29 mouse cellular contexts compared by ENCODE assay signal in the genomic region with DNA sequence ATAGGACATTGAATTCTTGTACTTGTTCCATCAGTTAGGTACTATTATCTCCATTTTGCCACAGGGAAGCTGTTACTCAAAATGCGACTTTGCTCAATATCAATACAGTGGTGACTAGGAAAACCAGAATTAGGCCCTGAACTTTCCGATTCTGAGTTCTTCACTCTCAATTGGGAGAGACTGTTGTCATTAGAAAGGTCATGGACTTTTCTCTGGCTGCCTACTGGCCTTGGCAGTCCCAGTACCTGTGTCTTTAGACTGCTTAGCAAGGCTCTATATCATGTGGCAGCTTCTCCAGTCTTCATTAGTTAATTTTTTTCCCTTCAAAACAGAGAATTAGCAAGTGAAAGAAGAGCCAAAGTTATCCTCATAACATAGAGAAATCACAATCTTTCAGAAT.
"Had no signal": no experiment of that assay in that cellular context is flagged by ENCODE, and none has a peak within 500 bp of the region (broad histone marks: within the 10 kb centered on the region; RNA-seq: fewer than 3 reads in every experiment).

No protein-coding gene starts in this region.

- H3K27ac ChIP-seq: left cerebral cortex, adult 2 months; limb, embryonic 10.5 days; limb, embryonic 12.5 days; limb, embryonic 13.5 days; limb, embryonic 15.5 days; liver, embryonic 12.5 days; liver, embryonic 13.5 days; liver, embryonic 14.5 days; liver, embryonic 15.5 days; lung, embryonic 15.5 days; macrophage; midbrain, embryonic 10.5 days; midbrain, embryonic 12.5 days; midbrain, embryonic 13.5 days; midbrain, embryonic 15.5 days; neural tube, embryonic 12.5 days had no signal

- DNase-seq: left cerebral cortex, postnatal 4 days; liver; liver, embryonic 13.5 days; liver, postnatal 0 days; lung, adult 18-20 months; lung, adult 2 months; lung, embryonic 14.5 days; lung, postnatal 10 days; lung, postnatal 14 days; lung, postnatal 36 days; lung, postnatal 4 days; midbrain, embryonic 14.5 days had no signal

- H3K9ac ChIP-seq: limb, embryonic 12.5 days; limb, embryonic 13.5 days; limb, embryonic 15.5 days; liver, embryonic 12.5 days; liver, embryonic 13.5 days; liver, embryonic 14.5 days; liver, embryonic 15.5 days; liver, postnatal 0 days; lung, embryonic 14.5 days; lung, embryonic 15.5 days; midbrain, embryonic 12.5 days; midbrain, embryonic 13.5 days; midbrain, embryonic 15.5 days; neural tube, embryonic 12.5 days had no signal

- H3K4me3 ChIP-seq: left cerebral cortex, adult 2 months; limb, embryonic 10.5 days; limb, embryonic 12.5 days; limb, embryonic 13.5 days; limb, embryonic 15.5 days; liver, embryonic 12.5 days; liver, embryonic 13.5 days; liver, embryonic 15.5 days; lung, embryonic 15.5 days; megakaryocyte, embryonic 14.5 days; midbrain, embryonic 10.5 days; midbrain, embryonic 12.5 days; midbrain, embryonic 13.5 days; midbrain, embryonic 15.5 days; myocyte; neural tube, embryonic 12.5 days had no signal

- H3K27me3 ChIP-seq: limb, embryonic 12.5 days; limb, embryonic 13.5 days; limb, embryonic 15.5 days; liver, embryonic 12.5 days; liver, embryonic 13.5 days; liver, embryonic 15.5 days; lung, embryonic 15.5 days; midbrain, embryonic 12.5 days; midbrain, embryonic 13.5 days; midbrain, embryonic 15.5 days; neural tube, embryonic 12.5 days had no signal

- H3K4me2 ChIP-seq: limb, embryonic 12.5 days; limb, embryonic 13.5 days; limb, embryonic 15.5 days; liver, embryonic 12.5 days; liver, embryonic 13.5 days; liver, embryonic 15.5 days; lung, embryonic 14.5 days; lung, embryonic 15.5 days; midbrain, embryonic 12.5 days; midbrain, embryonic 13.5 days; midbrain, embryonic 15.5 days; neural tube, embryonic 12.5 days had no signal

- ATAC-seq: liver, embryonic 12.5 days; liver, postnatal 0 days; midbrain, embryonic 13.5 days; midbrain, embryonic 15.5 days had no signal

- H3K4me1 ChIP-seq: limb, embryonic 10.5 days; limb, embryonic 12.5 days; limb, embryonic 13.5 days; limb, embryonic 15.5 days; liver, embryonic 12.5 days; liver, embryonic 13.5 days; liver, embryonic 15.5 days; lung, embryonic 15.5 days; megakaryocyte, embryonic 14.5 days; midbrain, embryonic 10.5 days; midbrain, embryonic 12.5 days; midbrain, embryonic 13.5 days; midbrain, embryonic 15.5 days; neural tube, embryonic 12.5 days had no signal

- H3K36me3 ChIP-seq: limb, embryonic 10.5 days; limb, embryonic 12.5 days; limb, embryonic 13.5 days; limb, embryonic 15.5 days; liver, embryonic 12.5 days; liver, embryonic 13.5 days; liver, embryonic 15.5 days; lung, embryonic 15.5 days; midbrain, embryonic 10.5 days; midbrain, embryonic 12.5 days; midbrain, embryonic 13.5 days; midbrain, embryonic 15.5 days; neural tube, embryonic 12.5 days had no signal

- H3K9me3 ChIP-seq: limb, embryonic 10.5 days; limb, embryonic 12.5 days; limb, embryonic 13.5 days; limb, embryonic 15.5 days; liver, embryonic 12.5 days; liver, embryonic 13.5 days; liver, embryonic 15.5 days; lung, embryonic 15.5 days; megakaryocyte, embryonic 14.5 days; midbrain, embryonic 10.5 days; midbrain, embryonic 12.5 days; midbrain, embryonic 13.5 days; midbrain, embryonic 15.5 days; neural tube, embryonic 12.5 days had no signal
